Mouse (Mus musculus) stomach, postnatal 0 days (tissue): ENCODE data around the gene Ces1h. TPM values are rescaled to one million over a fixed set of nuclear protein-coding genes. Genes with fewer than 3 reads are reported as not detected.
A peak's percentile ranks its signal among the peaks of the same experiment; 100 is the strongest.
"Not testable (repeated sequence)": the region's sequence is repeated elsewhere in the genome, so short reads cannot be mapped to it uniquely, and the experiment has no call there.

Experiments used
- ATAC-seq: fragments of 200-750 bp; cut with Nextera tagmentation; 2 replicates; pipeline ENCODE4 v1.8.0; 2017; ENCODE audit not compliant: low FRiP score, low TSS enrichment
- DNase-seq: peaks from one replicate; pipeline ENCODE4 v3.0.0-alpha.2; 2016; ENCODE audit warnings: low spot score
- H3K27ac ChIP-seq: fragments of 300-500 bp; sonication (generic); replicated peaks from 2 replicates; pipeline ENCODE4 v1.5.1; 2014; ENCODE audit warnings: mild to moderate bottlenecking, control low read depth
- H3K27me3 ChIP-seq: fragments of 300-500 bp; sonication (generic); 2 replicates; pipeline ENCODE4 v1.6.1; 2014; ENCODE audit warnings: low read length; ENCODE audit not compliant: control insufficient read depth, insufficient read depth
- H3K36me3 ChIP-seq: fragments of 300-500 bp; sonication (generic); 2 replicates; pipeline ENCODE4 v1.6.1; 2014; ENCODE audit warnings: low read length, mixed read lengths; ENCODE audit not compliant: control insufficient read depth, insufficient read depth
- H3K4me1 ChIP-seq: fragments of 300-500 bp; sonication (generic); replicated peaks from 2 replicates; pipeline ENCODE4 v1.6.1; 2014; ENCODE audit warnings: antibody characterized with exemption; ENCODE audit not compliant: control insufficient read depth, insufficient read depth
- H3K4me2 ChIP-seq: fragments of 300-500 bp; sonication (generic); replicated peaks from 2 replicates; pipeline ENCODE4 v1.6.1; 2014; ENCODE audit warnings: low read depth, mild to moderate bottlenecking, control low read depth, moderate library complexity
- H3K4me3 ChIP-seq: fragments of 300-500 bp; sonication (generic); 2 replicates; pipeline ENCODE4 v1.5.1; 2014; ENCODE audit warnings: low read depth, low read length, control low read depth
- H3K9ac ChIP-seq: fragments of 300-500 bp; sonication (generic); 2 replicates; pipeline ENCODE4 v1.6.1; 2014; ENCODE audit warnings: mild to moderate bottlenecking, low read length, control low read depth, mixed read lengths
- H3K9me3 ChIP-seq: fragments of 300-500 bp; sonication (generic); 2 replicates; pipeline ENCODE4 v1.6.1; 2016; ENCODE audit warnings: low read length; ENCODE audit not compliant: control insufficient read depth
- CTCF ChIP-seq: IDR thresholded peaks from 2 replicates; pipeline ENCODE4 v1.5.1; 2016; ENCODE audit warnings: antibody characterized with exemption, low read depth, mild to moderate bottlenecking, moderate library complexity
- EP300 ChIP-seq: optimal IDR thresholded peaks from 2 replicates; pipeline ENCODE3; 2016; ENCODE audit warnings: antibody characterized with exemption
- WGBS: fragments of 180-500 bp; shearing (Covaris S2); extraction: QIAGEN DNeasy Blood & Tissue Kit; methylation state at CpG from one replicate; pipeline ENCODE4 v1.1.7; 2014; 5-methylcytosine and 5-hydroxymethylcytosine counted together
- polyA plus RNA-seq: library from polyadenylated mRNA; unstranded; fragments of >200 nt; fragmentation: Nextera tagmentation; extraction: Ambion mirVana; gene quantifications from 2 replicates; pipeline ENCODE4 v1.2.1, GENCODE M21; 2015

Gene Ces1h
- not detected in 2 replicates for polyA plus RNA-seq

DNA sequence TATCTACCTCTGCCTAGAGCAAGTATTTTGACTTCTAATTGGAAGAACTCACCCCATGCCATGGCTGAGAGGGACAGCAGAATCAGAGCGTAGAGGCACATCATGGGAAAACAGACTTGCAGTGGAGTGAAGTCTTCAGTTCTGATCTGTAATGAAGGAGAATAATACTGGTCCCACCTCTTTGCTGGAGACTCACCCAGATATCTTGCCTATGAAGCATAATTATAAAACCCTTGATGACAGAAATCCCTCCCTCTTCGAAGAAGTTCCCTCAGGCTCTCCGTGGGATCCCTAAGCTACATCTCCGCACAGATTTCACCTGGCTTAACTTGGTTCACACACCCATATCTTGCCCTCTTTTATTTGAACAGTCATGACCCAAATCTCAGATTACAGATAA, at the start of gene Ces1h:
TSS of gene Ces1h (minus strand) at position 101 of the 400 bp plus-strand sequence.
- no peak for DNase-seq
- no peak within 1 kb of the TSS for H3K4me3 ChIP-seq
- no peaks in the 10 kb centered on the region for H3K4me1 ChIP-seq
- H3K27ac ChIP-seq, result no peak within 1 kb of the TSS
- H3K9ac ChIP-seq, result no peak within 1 kb of the TSS
- no peak within 1 kb of the TSS for H3K4me2 ChIP-seq
- H3K9me3 ChIP-seq, result no peaks in the 10 kb centered on the region
- H3K36me3 ChIP-seq, result no peaks in the 10 kb centered on the region
- 73% methylated on average over 4 of the region's 4 CpGs for WGBS
- TF ChIP-seq CTCF, result no peak
- no peak for TF ChIP-seq EP300
- no peaks in the 10 kb centered on the region for H3K27me3 ChIP-seq
- ATAC-seq, result no peak

DNA sequence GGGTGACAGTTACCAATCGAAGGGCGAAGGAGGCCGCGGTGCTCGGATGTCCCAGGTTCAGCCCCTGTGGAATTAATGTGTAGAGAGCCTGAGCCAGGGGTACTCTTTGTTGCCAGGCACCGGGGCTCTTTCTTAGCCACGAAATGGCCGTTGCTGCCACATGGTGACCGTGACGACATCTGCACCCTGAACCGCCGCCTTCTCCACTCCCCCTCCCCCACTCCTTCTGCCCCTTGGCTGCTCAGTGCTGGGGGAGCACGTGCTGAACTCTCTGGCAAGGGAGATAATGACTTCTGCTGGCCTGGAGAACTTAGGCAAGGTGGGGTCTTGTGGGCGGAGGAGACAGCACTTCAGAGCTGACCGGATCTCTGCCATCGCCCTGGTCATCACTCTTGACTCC, 47.7 kb upstream of the Ces1h start:
- H3K9ac ChIP-seq, result no peak overlapping the region
- no peaks in the 10 kb centered on the region for H3K27me3 ChIP-seq
- no peak overlapping the region for H3K27ac ChIP-seq
- no peak overlapping the region for H3K4me2 ChIP-seq
- no peaks in the 10 kb centered on the region for H3K36me3 ChIP-seq
- 89% methylated on average over 16 of the region's 16 CpGs for WGBS
- no peaks in the 10 kb centered on the region for H3K4me1 ChIP-seq
- no peak for ATAC-seq
- no peak overlapping the region for H3K4me3 ChIP-seq
- no peak for TF ChIP-seq CTCF
- no peak for TF ChIP-seq EP300
- DNase-seq, result no peak
- no peaks in the 10 kb centered on the region for H3K9me3 ChIP-seq

DNA sequence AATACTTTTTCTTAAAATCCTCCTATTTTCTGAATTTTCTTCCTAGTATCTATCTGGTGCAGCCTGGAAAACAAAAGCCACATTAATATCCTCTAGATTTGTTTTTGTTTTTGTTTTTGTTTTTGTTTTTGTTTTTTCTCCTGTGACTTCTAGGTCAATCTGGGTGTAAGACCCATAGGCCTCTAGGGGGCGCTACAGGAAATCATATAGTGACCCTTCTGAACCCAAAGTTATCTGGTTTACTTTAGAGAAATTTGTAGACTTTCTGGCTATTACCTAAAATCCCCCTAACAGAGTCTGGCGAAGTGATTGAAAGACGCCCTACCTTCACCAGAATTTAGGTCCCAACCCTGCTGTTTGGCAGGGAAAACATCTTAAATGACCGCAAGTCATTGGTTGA, 35.9 kb upstream of the Ces1h start:
- no peak for ATAC-seq
- Histone ChIP-seq H3K4me3 (no peak overlapping the region), H3K4me2 (no peak overlapping the region), H3K4me1 (no peaks in the 10 kb centered on the region), H3K9me3 (no peaks in the 10 kb centered on the region), H3K27me3 (no peaks in the 10 kb centered on the region), H3K27ac (no peak overlapping the region), H3K9ac (no peak overlapping the region), H3K36me3 (no peaks in the 10 kb centered on the region)
- WGBS, result 71% methylated on average over 4 of the region's 4 CpGs
- DNase-seq, result no peak
- TF ChIP-seq EP300 (no peak), CTCF (0 out of 2 replicates have a peak, but pooled peaks have one; percentile 3)

DNA sequence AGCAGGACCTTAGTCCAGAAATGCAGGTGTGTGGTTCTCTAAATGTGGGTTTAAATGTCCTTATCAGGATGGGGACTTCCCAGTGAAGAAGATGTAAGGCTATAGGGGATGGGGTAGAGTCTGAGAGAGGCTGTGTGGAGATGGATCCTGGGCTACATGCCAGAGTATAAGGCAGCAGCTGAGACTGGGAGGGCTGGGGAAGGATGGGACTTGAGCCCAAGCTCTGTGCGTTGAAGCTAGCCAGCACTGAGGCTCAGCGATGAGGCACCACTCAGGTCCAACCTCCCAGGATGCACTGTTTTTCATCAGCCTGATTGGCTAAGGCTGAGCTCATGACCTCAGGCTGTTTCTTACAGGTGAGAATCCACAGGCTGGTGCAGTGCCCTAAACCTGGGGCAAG, 29.3 kb upstream of the Ces1h start:
- TF ChIP-seq CTCF, result no peak
- no peak for TF ChIP-seq EP300

DNA sequence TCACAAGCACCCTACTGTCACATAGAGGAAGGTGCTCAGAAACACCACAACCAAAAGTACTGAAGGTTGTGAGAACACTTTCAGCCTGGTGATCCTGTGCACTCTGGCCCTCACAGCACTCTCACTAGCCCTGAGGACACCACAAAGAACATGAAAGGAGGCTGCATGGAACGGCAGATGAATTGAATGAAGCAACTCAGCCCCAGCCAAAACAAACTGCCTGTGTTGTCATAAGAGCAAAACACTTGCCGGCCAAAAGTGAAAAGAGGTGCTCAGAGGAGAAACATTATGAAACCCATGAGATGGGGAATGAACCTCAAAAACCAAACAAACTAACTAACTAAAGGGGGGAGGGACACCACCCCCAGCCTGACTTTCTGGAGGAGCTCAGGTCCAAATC, 20.2 kb upstream of the Ces1h start:
- H3K27ac ChIP-seq, result no peak overlapping the region
- no peak overlapping the region for H3K4me3 ChIP-seq
- no peaks in the 10 kb centered on the region for H3K4me1 ChIP-seq
- no peaks in the 10 kb centered on the region for H3K27me3 ChIP-seq
- H3K9me3 ChIP-seq, result no peaks in the 10 kb centered on the region
- DNase-seq (no peak), ATAC-seq (no peak)
- 65% methylated on average over 2 of the region's 2 CpGs for WGBS
- no peak overlapping the region for H3K4me2 ChIP-seq
- H3K9ac ChIP-seq, result no peak overlapping the region
- TF ChIP-seq EP300, result no peak
- no peak for TF ChIP-seq CTCF
- H3K36me3 ChIP-seq, result no peaks in the 10 kb centered on the region

More for the DNA sequence above, 29.3 kb upstream of the Ces1h start:
- no peaks in the 10 kb centered on the region for H3K9me3 ChIP-seq
- no peak overlapping the region for H3K27ac ChIP-seq
- WGBS, result 71% methylated on average over 2 of the region's 2 CpGs
- no peak for ATAC-seq
- no peaks in the 10 kb centered on the region for H3K4me1 ChIP-seq
- H3K9ac ChIP-seq, result no peak overlapping the region
- no peaks in the 10 kb centered on the region for H3K36me3 ChIP-seq
- DNase-seq, result no peak
- no peak overlapping the region for H3K4me2 ChIP-seq
- no peaks in the 10 kb centered on the region for H3K27me3 ChIP-seq
- no peak overlapping the region for H3K4me3 ChIP-seq

DNA sequence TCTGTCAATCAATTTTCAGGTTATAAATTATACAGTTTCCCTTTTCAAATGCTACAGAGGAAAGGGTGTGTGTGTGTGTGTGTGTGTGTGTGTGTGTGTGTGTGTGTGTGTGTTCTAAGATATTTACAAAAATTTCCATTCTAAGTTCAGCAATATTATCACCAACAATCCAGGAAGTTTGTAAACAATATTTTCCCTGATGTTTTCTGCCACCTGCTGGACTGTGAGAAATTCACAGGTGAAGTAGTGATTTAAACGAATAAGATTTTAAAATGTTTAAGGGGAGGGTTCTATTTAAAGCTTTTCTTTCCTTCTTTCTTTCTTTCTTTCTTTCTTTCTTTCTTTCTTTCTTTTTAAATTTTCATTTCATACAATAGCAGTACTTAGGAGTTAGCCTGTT, 18.5 kb upstream of the Ces1h start:
- Histone ChIP-seq H3K4me2 (no peak overlapping the region), H3K27me3 (no peaks in the 10 kb centered on the region), H3K4me3 (no peak overlapping the region), H3K27ac (no peak overlapping the region), H3K9me3 (no peaks in the 10 kb centered on the region), H3K4me1 (no peaks in the 10 kb centered on the region), H3K36me3 (no peaks in the 10 kb centered on the region), H3K9ac (no peak overlapping the region)
- 21% methylated on average over 1 of the region's 1 CpGs for WGBS
- ATAC-seq (no peak), DNase-seq (peak; percentile 23)
- TF ChIP-seq CTCF, result peak; percentile 70
- no peak for TF ChIP-seq EP300

DNA sequence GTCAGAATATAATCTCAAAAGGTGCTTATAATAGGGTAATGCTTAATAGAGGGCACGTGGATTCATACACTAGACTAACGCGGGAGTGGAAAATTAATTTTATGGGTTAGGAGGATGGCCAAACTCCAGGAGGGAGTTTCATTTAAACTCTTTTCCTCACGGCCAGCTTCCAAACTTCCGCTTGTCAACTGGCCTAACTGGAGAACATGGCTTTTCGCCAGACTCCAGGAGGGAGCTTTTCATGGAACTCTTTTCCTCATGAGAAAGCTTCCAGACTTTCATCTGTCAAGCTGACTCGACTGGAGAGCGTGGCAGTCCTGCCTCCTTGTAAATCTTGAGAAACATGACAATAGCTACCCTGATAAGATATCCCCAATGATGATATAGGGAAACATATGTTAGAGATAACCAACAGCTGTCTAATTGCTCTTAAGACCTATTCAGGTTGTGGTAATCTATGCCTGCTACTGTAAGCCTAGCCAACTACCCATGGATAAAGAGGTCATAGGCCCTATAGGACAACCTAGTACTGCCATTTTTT, 14.6 kb upstream of the Ces1h start:
- H3K27ac ChIP-seq, H3K4me3 ChIP-seq, H3K9ac ChIP-seq, H3K4me2 ChIP-seq, H3K4me1 ChIP-seq, DNase-seq, H3K9me3 ChIP-seq, ATAC-seq, H3K36me3 ChIP-seq, H3K27me3 ChIP-seq: not testable (repeated sequence)
- WGBS, result 40% methylated on average over 8 of the region's 8 CpGs
